Mouse (Mus musculus) brain, embryonic 14.5 days (tissue): ENCODE measurements around the gene Sgk1.

Experiments
- CTCF ChIP-seq: fragments of 200-500 bp; IDR thresholded peaks from 2 replicates; pipeline ENCODE4 v1.5.1; 2012; ENCODE audit warnings: inconsistent platforms, mild to moderate bottlenecking, moderate library complexity, borderline replicate concordance; ENCODE audit not compliant: insufficient read depth, insufficient read length; ENCODE audit errors: extremely low read depth
- POLR2A ChIP-seq: fragments of 200-500 bp; IDR thresholded peaks from 2 replicates; pipeline ENCODE4 v1.6.1; 2012; ENCODE audit warnings: mild to moderate bottlenecking, inconsistent platforms, borderline replicate concordance; ENCODE audit not compliant: poor library complexity, insufficient read depth, insufficient read length, severe bottlenecking; ENCODE audit errors: extremely low read depth

DNA sequence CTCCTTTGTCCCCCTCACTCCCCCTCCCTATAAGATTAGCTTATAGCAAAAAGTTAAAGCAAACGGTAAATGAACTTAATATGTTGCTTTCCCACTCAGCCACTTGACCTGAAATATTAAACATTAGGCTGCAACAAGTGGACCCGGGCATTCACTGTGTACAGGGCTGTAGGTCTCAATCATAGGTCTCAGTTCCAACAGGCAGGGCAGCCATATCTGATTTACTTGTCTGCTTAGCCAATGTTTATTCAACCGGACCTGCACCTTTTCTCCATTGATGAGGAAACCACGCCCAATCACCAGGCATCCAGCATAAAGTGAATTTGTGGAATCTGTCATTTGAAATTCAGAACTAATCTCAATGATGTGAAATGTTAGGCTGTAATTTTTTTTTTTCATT, 10.1 kb downstream of the Sgk1 start:
- TF ChIP-seq CTCF, result no peak
- no peak for TF ChIP-seq POLR2A
